Mouse (Mus musculus) CH12.LX (cell line): ENCODE measurements around the gene Zfhx3.

ENCODE experiments used
- JUND ChIP-seq: conservative IDR thresholded peaks from 2 replicates; pipeline ENCODE4 v1.6.1; 2011; ENCODE audit warnings: low read depth, low read length, improper control_type of control experiment
- MAX ChIP-seq: IDR thresholded peaks from 2 replicates; pipeline ENCODE4 v1.6.1; 2011; ENCODE audit warnings: low read length, improper control_type of control experiment
- ZMIZ1 ChIP-seq: IDR thresholded peaks from 2 replicates; pipeline ENCODE4 v1.6.1; 2012; ENCODE audit warnings: low read depth, mild to moderate bottlenecking, inconsistent platforms, low read length, improper control_type of control experiment

DNA sequence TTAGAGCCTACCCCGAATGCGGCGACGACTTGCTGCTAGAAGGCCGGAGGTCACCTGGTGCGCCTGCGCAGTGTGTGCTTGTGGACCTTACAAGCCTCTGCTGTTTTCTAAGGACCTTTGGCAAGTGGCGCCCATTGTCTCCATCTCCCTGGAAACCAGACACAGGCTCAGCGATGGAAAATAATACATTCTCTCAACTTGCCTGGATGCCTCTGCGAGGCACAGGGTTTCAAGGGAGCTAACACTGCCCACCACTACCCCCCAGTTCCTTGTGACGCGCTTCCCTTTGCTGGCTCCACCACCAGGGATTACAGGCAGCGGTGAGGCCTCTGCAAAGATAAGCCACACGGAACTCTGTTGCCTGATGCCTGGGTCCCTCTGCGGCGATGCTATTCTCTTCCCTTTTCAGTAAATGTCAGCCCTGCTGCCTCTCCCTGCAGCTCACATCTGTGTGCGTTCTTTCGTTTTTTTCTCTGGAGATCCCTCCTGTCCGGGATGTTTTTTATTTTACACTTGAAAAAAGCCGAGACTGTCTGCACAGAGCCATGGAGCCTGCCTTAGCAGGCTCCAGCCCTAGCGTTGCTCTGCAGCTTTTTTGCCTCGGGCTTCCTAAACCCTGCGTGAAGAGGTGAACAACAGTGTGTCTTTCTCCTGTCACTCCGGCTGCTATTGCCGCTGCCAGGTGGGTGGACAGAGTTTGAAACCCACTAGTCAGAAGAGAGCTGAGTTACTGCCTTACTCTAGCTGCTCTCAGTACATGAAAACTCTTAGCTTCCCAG is 464.5 kb downstream of the Zfhx3 start:
- TF ChIP-seq ZMIZ1 (no peak), MAX (no peak), JUND (no peak)
